Mouse (Mus musculus): ENCODE measurements around the gene Lztfl1.

- no peak for TF ChIP-seq POLR2A (IDR thresholded peaks at IDR 0.05; ENCODE audit: low read depth, low read length)
- no peak for TF ChIP-seq CTCF (IDR thresholded peaks at IDR 0.05; ENCODE audit: borderline replicate concordance, insufficient read depth, low read length)
These were observed 45.4 kb upstream of the Lztfl1 start for GRCm38 (mm10) chr9:123762886-123763285.
